Mouse (Mus musculus) monocyte, adult 59 days (primary cell): ENCODE results near the gene Zdhhc13. TPM values are rescaled to one million over a fixed set of nuclear protein-coding genes. Genes with fewer than 3 reads are reported as not detected.

ENCODE experiments used
- total RNA-seq, 2 experiments: library from RNA; stranded (reverse); gene quantifications; one replicate each; pipeline ENCODE4 v1.2.4; 2023

Gene Zdhhc13
- total RNA-seq, result 10 to 100 TPM; 20.6 to 22.4 TPM

GRCm38 (mm10) chr7:48788851-48789572 is at the start of gene Zdhhc13:
Zdhhc13 (plus strand) TSS chr7:48789003.

DNA sequence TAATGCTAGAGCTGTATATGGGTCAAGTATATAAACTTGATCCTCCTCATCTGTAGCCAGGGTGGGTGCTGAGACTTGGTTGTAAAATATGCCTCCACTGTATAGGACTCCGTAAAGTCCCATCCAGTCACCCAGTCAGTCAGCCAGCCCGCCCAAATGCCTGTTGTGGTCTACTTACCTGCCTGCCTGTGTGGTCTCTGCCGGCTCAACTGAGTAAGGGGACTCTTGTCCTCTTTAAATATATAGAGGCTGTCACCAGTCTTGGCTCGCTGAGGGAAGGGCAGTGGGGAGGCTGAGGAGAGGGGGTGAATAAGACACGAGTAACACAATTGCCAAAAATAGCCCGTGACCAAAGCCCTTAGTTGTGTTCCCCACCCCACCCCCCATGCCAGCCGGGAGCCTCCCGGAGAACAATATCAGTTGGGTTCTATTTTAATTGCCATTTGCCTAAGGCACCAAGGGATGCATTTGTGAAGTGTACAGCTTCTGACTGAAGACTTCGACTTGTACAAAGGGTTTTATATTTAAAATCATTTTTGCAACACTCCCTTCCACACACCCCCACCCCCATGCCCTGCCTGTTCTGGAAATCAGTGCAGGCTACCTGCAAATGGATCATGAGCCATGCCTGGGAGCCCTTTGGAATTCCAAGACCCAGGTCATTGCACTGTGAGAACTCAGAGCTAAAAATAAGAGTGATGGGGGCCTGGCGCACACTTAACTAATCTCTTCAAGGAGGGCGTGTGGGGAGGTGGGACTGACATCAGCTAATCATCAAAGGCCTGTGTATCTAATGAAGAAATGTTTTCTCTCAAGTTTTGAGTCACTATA is 59.2 kb downstream of the Zdhhc13 start, which contains the start of gene Csrp3:
Gene Csrp3 (minus strand): TSS at position 214 of the 831 bp plus-strand sequence.

Other genes with a start within 250 kb of the Zdhhc13 start
- not detected for gene Mrgprb2, start 230.9 kb upstream of the Zdhhc13 start, total RNA-seq
- not detected for gene Mrgprb3, start 145.2 kb upstream of the Zdhhc13 start, total RNA-seq
- gene Csrp3, start 59.0 kb downstream of the Zdhhc13 start, total RNA-seq, result not detected
- 1 to 10 TPM; 5.5 to 6.8 TPM for gene E2f8, start 92.6 kb downstream of the Zdhhc13 start, total RNA-seq
- 1 to 10 TPM; 5.4 to 6.4 TPM for gene Nav2, start 119.7 kb downstream of the Zdhhc13 start, total RNA-seq